Mouse (Mus musculus) hindbrain, embryonic 11.5 days (tissue): ENCODE measurements around the gene Tbc1d9b. TPM values are rescaled to one million over a fixed set of nuclear protein-coding genes. Genes with fewer than 3 reads are reported as not detected.

Experiments used
- ATAC-seq: fragments of 200-750 bp; cut with Nextera tagmentation; 2 replicates; pipeline ENCODE4 v1.8.0; 2017; ENCODE audit warnings: mild to moderate bottlenecking, moderate TSS enrichment, moderate library complexity; ENCODE audit not compliant: low FRiP score
- DNase-seq: peaks from one replicate; pipeline ENCODE4 v3.0.0-alpha.2; 2015; ENCODE audit warnings: low spot score
- H3K27ac ChIP-seq: fragments of 300-500 bp; sonication (generic); 2 replicates; pipeline ENCODE4 v1.5.1; 2014; ENCODE audit warnings: mild to moderate bottlenecking, low read depth, low read length
- H3K27me3 ChIP-seq: fragments of 300-500 bp; sonication (generic); 2 replicates; pipeline ENCODE4 v1.6.1; 2014; ENCODE audit warnings: mild to moderate bottlenecking, low read length, moderate library complexity, mixed read lengths; ENCODE audit not compliant: control insufficient read depth, insufficient read depth
- H3K36me3 ChIP-seq: fragments of 300-500 bp; sonication (generic); 2 replicates; pipeline ENCODE4 v1.6.1; 2014; ENCODE audit warnings: mild to moderate bottlenecking, low read length, moderate library complexity, mixed read lengths; ENCODE audit not compliant: control insufficient read depth, insufficient read depth
- H3K4me1 ChIP-seq: fragments of 300-500 bp; sonication (generic); replicated peaks from 2 replicates; pipeline ENCODE4 v1.6.1; 2014; ENCODE audit warnings: low read length, mixed read lengths; ENCODE audit not compliant: control insufficient read depth, insufficient read depth
- H3K4me2 ChIP-seq: fragments of 300-500 bp; sonication (generic); replicated peaks from 2 replicates; pipeline ENCODE4 v1.6.1; 2014; ENCODE audit warnings: mild to moderate bottlenecking, low read depth, low read length
- H3K4me3 ChIP-seq: fragments of 300-500 bp; sonication (generic); 2 replicates; pipeline ENCODE4 v1.5.1; 2014; ENCODE audit warnings: low read depth, low read length
- H3K9ac ChIP-seq: fragments of 300-500 bp; sonication (generic); 2 replicates; pipeline ENCODE4 v1.6.1; 2014; ENCODE audit warnings: low read depth, low read length
- H3K9me3 ChIP-seq: fragments of 300-500 bp; sonication (generic); 2 replicates; pipeline ENCODE4 v1.6.1; 2016; ENCODE audit warnings: low read length; ENCODE audit not compliant: control insufficient read depth
- WGBS: fragments of 180-500 bp; shearing (Covaris S2); extraction: QIAGEN DNeasy Blood & Tissue Kit; methylation state at CpG from one replicate; pipeline ENCODE4 v1.1.7; 2014; 5-methylcytosine and 5-hydroxymethylcytosine counted together
- polyA plus RNA-seq: library from polyadenylated mRNA; unstranded; fragments of >200 nt; fragmentation: Nextera tagmentation; extraction: Ambion mirVana; gene quantifications from 2 replicates; pipeline ENCODE4 v1.2.1, GENCODE M21; 2014

Gene Tbc1d9b
- polyA plus RNA-seq, 1 experiment from 2014 or later: 22.0 TPM

DNA sequence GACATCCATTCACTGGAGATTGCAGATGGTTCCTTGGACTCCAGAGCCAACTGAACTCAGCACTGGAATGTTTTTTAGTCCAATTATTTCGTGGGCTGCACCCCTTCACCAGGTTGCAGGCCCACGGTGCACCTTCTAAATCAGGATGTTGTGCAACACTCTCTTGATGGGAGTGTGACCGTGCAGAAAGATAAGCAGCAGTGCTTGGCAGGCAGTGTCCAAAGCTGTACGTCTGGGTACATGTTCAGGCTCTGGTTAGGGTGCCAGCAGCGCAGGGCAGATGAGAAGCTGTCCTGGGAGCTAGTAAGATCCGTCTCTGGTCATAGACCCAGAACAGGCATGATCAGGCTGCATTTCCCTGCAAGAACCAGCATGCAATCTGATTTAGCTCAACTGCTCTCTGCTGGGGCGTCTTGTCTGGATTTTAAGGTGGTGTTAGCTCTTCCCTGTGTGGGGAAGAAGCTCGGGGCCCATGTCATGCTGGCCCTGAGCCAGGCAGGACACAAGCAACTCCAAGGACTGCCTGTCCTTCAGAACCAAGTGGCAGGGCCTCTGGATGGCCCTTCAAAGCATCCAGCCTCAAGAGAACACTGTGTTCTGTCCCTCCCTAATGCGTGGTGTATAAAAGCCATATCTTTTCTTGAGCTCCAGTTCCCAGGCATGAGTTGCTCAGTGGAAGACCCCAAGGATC is 16.2 kb downstream of the Tbc1d9b start:
- H3K36me3 ChIP-seq: peaks cover 20% of the 10 kb centered on the region
- no peaks in the 10 kb centered on the region for H3K9me3 ChIP-seq
- 88% methylated on average over 9 of the region's 9 CpGs for WGBS

DNA sequence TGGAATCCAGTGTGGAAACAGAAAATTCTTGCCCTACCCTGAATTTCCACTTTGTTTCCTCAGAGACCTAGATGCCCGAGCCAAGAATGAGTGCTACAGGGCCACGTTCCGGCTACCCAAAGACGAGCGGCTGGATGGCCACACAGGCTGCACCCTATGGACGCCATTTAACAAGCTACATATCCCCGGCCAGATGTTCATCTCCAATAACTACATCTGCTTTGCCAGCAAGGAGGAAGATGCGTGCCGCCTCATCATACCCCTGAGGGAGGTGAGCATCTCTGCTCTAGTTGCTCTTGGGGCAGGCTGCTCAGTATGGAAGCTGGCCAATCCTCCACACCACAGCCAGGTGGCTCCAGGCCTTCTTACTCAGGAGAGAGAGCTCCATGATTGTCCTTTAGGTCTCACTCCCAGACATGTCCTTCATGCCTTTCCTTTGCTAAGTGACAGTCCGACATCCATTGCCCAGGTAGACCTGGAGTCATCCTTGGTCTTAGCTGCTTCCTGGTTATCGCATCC is 16.8 kb downstream of the Tbc1d9b start:
- no peak overlapping the region for H3K9ac ChIP-seq
- H3K9me3 ChIP-seq: no peaks in the 10 kb centered on the region
- H3K36me3 ChIP-seq: peaks cover 24% of the 10 kb centered on the region
- H3K4me1 ChIP-seq: no peaks in the 10 kb centered on the region
- no peak overlapping the region for H3K4me2 ChIP-seq
- WGBS: 97% methylated on average over 11 of the region's 11 CpGs
- H3K27me3 ChIP-seq: no peaks in the 10 kb centered on the region
- no peak overlapping the region for H3K27ac ChIP-seq
- DNase-seq: no peak
- H3K4me3 ChIP-seq: no peak overlapping the region
- ATAC-seq: no peak

More for the DNA sequence above, 16.2 kb downstream of the Tbc1d9b start:
- H3K4me1 ChIP-seq: no peaks in the 10 kb centered on the region
- no peak overlapping the region for H3K4me2 ChIP-seq
- no peak for ATAC-seq
- no peak overlapping the region for H3K9ac ChIP-seq
- H3K4me3 ChIP-seq: no peak overlapping the region
- no peaks in the 10 kb centered on the region for H3K27me3 ChIP-seq
- DNase-seq: no peak
- no peak overlapping the region for H3K27ac ChIP-seq

DNA sequence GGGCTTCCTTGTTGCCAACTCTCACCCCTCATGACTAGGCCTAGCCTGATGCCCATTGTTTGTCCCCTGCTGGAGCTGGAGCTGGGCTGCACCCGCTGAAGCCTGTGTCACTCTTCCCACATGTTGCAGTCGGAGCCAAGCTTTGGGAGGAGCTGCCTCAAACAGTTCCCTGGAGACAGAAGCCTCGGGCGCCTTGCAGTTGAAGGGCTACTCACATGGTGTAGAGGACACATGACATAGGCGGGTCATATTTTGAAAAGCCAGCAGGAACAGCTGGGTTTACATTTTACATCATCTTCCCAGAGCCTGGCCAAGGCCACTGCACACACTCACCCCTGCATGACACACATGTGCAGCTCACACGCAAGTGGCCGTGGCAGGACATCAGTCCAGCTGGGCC is 18.0 kb downstream of the Tbc1d9b start:
- H3K4me2 ChIP-seq: no peak overlapping the region
- no peaks in the 10 kb centered on the region for H3K4me1 ChIP-seq
- H3K9me3 ChIP-seq: no peaks in the 10 kb centered on the region
- H3K9ac ChIP-seq: no peak overlapping the region
- WGBS: 85% methylated on average over 7 of the region's 7 CpGs
- no peak overlapping the region for H3K27ac ChIP-seq
- peaks cover 24% of the 10 kb centered on the region for H3K36me3 ChIP-seq
- ATAC-seq (no peak), DNase-seq (no peak)
- H3K4me3 ChIP-seq: no peak overlapping the region
- H3K27me3 ChIP-seq: no peaks in the 10 kb centered on the region

DNA sequence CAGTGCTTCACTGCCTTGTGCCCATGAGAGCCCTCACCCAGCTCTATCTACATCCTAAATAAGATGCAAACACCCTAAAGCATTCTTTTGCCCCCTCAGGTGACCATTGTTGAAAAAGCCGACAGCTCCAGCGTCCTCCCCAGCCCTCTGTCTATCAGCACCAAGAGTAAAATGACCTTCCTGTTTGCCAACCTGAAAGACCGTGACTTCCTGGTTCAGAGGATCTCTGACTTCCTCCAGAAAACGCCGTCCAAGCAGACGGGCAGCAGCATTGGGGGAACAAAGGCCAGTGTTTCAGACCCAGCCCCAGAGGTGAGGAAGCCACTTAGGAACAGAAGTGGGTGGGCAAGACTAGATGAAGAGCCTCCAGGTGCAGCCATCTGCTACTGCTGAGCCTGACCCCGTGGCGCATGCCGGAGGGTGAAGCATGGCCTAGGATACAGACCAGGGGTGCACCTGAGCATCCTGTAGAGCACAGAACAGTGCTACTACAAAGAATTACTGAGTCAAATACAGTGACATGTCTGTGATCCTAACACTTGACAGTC is 18.5 kb downstream of the Tbc1d9b start:
- Histone ChIP-seq H3K36me3 (peaks cover 24% of the 10 kb centered on the region), H3K4me1 (no peaks in the 10 kb centered on the region), H3K9me3 (no peaks in the 10 kb centered on the region), H3K27ac (no peak overlapping the region), H3K4me2 (no peak overlapping the region), H3K4me3 (no peak overlapping the region), H3K9ac (no peak overlapping the region), H3K27me3 (no peaks in the 10 kb centered on the region)
- ATAC-seq (no peak), DNase-seq (no peak)
- 92% methylated on average over 9 of the region's 9 CpGs for WGBS

DNA sequence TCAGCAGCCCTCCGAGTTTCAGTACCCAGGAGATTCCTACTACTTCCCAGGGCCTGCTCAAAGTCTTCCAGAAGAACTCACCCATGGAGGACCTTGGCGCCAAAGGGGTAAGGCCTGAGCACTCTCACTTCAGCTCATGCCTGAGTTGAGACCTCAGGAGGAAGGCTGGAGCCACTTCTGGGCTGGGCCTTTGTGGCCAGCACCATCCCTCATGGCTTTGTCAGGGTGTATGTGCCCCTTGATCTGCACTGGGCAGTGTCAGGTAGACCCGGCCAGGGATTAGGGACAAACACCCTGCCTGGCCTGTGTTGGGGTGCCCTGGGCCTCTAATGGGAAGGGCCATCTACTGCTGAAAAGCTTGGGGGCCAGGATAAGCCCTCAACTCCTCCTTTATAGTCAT is 20.2 kb downstream of the Tbc1d9b start:
- Histone ChIP-seq H3K4me2 (no peak overlapping the region), H3K27ac (no peak overlapping the region), H3K27me3 (no peaks in the 10 kb centered on the region), H3K4me3 (no peak overlapping the region), H3K9ac (no peak overlapping the region), H3K9me3 (no peaks in the 10 kb centered on the region), H3K4me1 (no peaks in the 10 kb centered on the region), H3K36me3 (peaks cover 20% of the 10 kb centered on the region)
- ATAC-seq (no peak), DNase-seq (no peak)
- 85% methylated on average over 3 of the region's 3 CpGs for WGBS

DNA sequence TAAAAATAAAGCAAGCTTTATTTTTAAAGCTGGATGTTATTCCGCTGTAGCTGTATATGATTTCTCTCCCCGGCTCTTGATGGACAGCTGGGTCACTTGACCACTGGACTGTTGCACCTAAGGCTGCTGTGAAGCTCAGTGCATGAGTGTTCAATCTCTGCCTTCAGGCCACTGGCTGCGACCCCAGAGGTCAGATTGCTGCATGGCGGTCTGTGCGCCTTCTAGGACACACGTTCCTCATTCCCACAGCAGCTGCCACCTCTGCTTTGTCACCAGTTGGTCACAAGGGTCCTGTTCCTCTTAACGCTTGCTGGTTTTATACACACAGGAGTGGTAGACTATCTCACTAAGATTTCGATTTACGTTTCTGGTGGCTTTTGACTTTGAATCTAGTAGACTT is 23.0 kb downstream of the Tbc1d9b start:
- H3K9ac ChIP-seq: no peak overlapping the region
- H3K4me3 ChIP-seq: no peak overlapping the region
- WGBS: 60% methylated on average over 9 of the region's 9 CpGs
- no peaks in the 10 kb centered on the region for H3K9me3 ChIP-seq
- peak; percentile 24 for DNase-seq
- no peaks in the 10 kb centered on the region for H3K4me1 ChIP-seq
- no peaks in the 10 kb centered on the region for H3K27me3 ChIP-seq
- ATAC-seq: no peak
- H3K27ac ChIP-seq: no peak overlapping the region
- H3K36me3 ChIP-seq: peaks cover 25% of the 10 kb centered on the region
- no peak overlapping the region for H3K4me2 ChIP-seq

DNA sequence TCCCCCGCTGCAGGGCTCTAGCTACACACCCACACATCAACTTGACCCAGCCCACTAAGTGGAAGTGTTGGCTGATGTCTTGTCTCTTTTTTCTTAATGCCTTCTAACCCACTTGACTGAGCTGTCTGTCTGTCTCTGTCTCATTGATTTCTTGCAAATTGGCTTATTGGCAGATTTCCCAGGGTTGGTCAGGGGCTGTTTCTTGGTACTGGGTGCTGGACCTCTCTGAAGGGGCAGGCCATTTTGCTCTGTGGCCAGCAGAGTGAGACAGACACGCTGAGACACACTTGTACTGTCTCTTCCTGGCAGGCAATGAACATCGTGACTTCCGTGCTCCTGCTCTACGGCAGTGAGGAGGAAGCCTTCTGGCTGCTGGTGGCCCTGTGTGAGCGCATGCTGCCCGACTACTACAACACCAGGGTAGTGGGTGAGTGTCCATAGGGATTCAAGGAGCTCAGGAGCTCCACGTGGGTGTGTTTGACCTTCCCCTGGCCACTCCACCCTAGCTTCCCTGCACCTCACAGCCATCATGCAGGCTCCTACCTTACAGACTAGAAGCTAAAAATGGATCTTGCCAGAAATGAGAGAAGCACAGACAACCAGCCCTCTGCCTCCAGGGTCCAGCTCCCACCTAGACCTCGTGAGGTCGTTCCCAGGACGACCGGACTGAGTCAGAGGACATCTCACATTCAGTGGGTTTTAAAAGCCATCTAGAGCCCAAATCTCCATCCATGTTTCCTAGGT is 23.8 kb downstream of the Tbc1d9b start:
- Histone ChIP-seq H3K4me3 (no peak overlapping the region), H3K27me3 (no peaks in the 10 kb centered on the region), H3K4me2 (no peak overlapping the region), H3K9me3 (no peaks in the 10 kb centered on the region), H3K9ac (no peak overlapping the region), H3K27ac (no peak overlapping the region), H3K36me3 (peaks cover 19% of the 10 kb centered on the region), H3K4me1 (no peaks in the 10 kb centered on the region)
- ATAC-seq (no peak), DNase-seq (no peak)
- WGBS: 85% methylated on average over 12 of the region's 12 CpGs

DNA sequence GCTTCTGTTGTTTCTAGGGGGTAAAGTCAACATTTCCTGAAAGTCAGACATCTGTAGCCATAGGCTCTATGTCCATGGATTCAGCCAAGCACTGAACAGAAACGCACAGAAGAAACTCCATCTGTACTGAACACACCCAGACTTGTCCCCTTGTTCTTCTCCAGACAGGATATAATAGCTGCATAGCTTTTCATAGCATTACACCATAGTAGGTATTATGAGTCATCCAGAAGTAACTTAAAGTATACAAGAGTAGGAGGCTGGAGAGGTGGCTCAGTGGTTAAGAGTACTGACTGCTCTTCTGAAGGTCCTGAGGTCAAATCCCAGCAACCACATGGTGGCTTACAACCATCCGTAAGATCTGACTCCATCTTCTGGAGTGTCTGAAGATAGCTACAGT is 24.6 kb downstream of the Tbc1d9b start:
- Histone ChIP-seq H3K27me3 (no peaks in the 10 kb centered on the region), H3K4me3 (no peak overlapping the region), H3K4me1 (no peaks in the 10 kb centered on the region), H3K36me3 (peaks cover 16% of the 10 kb centered on the region), H3K9ac (no peak overlapping the region), H3K4me2 (no peak overlapping the region), H3K27ac (no peak overlapping the region), H3K9me3 (no peaks in the 10 kb centered on the region)
- no peak for ATAC-seq
- WGBS: 87% methylated on average over 2 of the region's 2 CpGs
- no peak for DNase-seq
